Mouse (Mus musculus) lung, adult 2 months (tissue): ENCODE data around the gene Galnt13. TPM values are rescaled to one million over a fixed set of nuclear protein-coding genes. Genes with fewer than 3 reads are reported as not detected.
"Not testable (repeated sequence)": the region's sequence is repeated elsewhere in the genome, so short reads cannot be mapped to it uniquely, and the experiment has no call there.

Source experiments
- DNase-seq: peaks from one replicate; pipeline ENCODE4 v3.0.0; 2022
- H3K4me1 ChIP-seq: fragments of 200-500 bp; 2 replicates; pipeline ENCODE4 v1.6.1; 2011; ENCODE audit warnings: low read length; ENCODE audit not compliant: control insufficient read depth, insufficient read depth
- H3K4me3 ChIP-seq: fragments of 200-500 bp; replicated peaks from 2 replicates; pipeline ENCODE3; 2011; ENCODE audit warnings: low read depth, mild to moderate bottlenecking, control low read depth, low read length; ENCODE audit errors: extremely low read depth
- CTCF ChIP-seq: fragments of 200-500 bp; IDR thresholded peaks from 2 replicates; pipeline ENCODE4 v1.5.1; 2011; ENCODE audit warnings: mild to moderate bottlenecking, low read length, control low read depth; ENCODE audit not compliant: insufficient read depth
- POLR2A ChIP-seq: fragments of 200-500 bp; IDR thresholded peaks from 2 replicates; pipeline ENCODE4 v1.6.1; 2011; ENCODE audit warnings: low read depth, mild to moderate bottlenecking, control low read depth, low read length, borderline replicate concordance; ENCODE audit errors: extremely low read depth
- WGBS: fragments of 180-500 bp; shearing (Covaris S2); methylation state at CpG from one replicate; pipeline ENCODE4 v1.1.7; 2018; 5-methylcytosine and 5-hydroxymethylcytosine counted together
- polyA plus RNA-seq: library from polyadenylated mRNA; depleted of rRNA; stranded (reverse); fragments of >200 nt; gene quantifications from 2 replicates; pipeline ENCODE4 v1.2.3, GENCODE M21; 2012

Galnt13 gene
- polyA plus RNA-seq, 1 experiment, result 0.64 TPM

DNA sequence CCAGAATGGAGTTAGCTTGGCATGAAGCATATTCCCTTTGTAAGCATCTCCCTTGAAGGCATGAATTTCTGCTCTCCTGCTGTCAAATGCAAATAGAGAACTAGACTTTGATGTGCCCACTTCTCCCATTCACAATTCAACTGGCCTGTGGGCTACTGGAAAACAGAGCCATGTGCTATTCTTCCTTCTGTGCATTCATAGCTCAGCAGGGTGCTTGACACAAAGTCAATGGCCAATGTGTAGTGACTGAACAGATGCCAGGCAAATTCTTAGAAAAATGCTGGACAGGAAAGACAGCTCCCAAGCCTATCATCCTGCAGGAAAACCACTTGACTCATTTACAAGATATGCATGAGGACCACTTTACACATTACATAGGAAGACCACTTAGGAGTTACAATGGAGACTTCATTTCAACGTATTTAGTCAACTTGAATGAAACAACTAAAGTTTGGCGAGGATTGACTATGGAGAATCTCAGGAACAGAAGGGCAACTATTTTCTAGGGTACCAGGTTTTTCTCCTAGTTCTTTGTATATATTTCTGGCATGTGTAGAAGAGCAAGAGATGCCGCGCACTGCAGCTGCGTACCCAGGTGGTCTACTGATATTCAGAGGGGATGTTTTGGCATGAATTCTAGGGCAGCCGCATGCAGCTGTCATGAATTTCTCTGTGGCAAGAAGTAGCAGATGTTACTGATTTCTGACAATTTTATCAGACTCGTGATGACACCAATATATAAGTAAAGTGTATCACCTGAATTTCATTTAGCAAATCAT is 470.4 kb downstream of the Galnt13 start:
- Histone ChIP-seq H3K4me1 (no peaks in the 10 kb centered on the region), H3K4me3 (no peak overlapping the region)
- WGBS, result 72% methylated on average over 7 of the region's 7 CpGs
- no peak for DNase-seq
- no peak for TF ChIP-seq POLR2A
- no peak for TF ChIP-seq CTCF

- WGBS, result 77% methylated on average over 1 of the region's 1 CpGs
- no peak overlapping the region for H3K4me3 ChIP-seq
These were observed 479.1 kb downstream of the Galnt13 start for GRCm38 (mm10) chr2:54915088-54915670.

DNA sequence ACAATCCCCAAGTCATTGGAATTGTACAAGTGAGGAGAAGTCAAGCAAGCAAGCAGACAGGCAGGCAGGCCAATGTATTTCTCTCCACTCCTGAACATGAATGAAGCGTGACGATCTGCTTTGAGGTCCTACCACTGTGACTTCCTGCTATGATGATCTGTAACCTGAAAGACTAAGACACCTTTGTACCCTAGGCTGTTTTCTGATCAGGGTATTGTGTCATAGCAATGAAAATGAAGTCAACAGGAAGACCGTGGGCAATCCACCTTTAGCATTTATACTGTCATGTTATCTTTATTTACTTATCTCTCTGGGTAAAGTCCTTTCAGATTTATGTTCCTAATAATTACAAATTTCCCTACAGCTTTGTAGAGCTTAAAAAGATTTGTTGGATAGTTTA is 500.3 kb downstream of the Galnt13 start:
- Histone ChIP-seq H3K4me1 (no peaks in the 10 kb centered on the region), H3K4me3 (no peak overlapping the region)
- 78% methylated on average over 3 of the region's 3 CpGs for WGBS
- DNase-seq, result no peak
- TF ChIP-seq POLR2A (no peak), CTCF (no peak)

More at GRCm38 (mm10) chr2:54915088-54915670, 479.1 kb downstream of the Galnt13 start:
- TF ChIP-seq POLR2A (no peak), CTCF (no peak)
- DNase-seq, result no peak
- no peaks in the 10 kb centered on the region for H3K4me1 ChIP-seq

DNA sequence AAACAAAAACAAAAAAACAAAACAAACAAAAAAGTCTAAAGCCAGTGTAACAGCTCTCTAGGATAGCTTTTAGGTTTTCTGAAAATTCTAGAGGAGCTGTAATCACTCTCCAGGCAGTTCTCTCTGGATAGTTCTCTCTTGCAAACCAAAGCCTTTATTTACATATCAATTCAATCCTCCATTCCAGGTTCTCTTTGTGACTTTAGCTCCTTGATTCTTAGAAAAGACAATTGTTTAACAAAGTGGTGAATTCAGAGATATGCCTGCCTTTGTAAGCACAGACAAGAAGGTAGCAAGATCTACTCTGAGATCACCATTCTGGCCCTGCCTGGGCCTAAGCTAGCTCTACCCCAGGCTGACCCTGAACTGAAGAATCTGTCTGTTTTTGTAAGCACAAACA is 501.2 kb downstream of the Galnt13 start:
- no peak for TF ChIP-seq POLR2A
- no peaks in the 10 kb centered on the region for H3K4me1 ChIP-seq
- H3K4me3 ChIP-seq, result no peak overlapping the region
- no peak for DNase-seq

DNA sequence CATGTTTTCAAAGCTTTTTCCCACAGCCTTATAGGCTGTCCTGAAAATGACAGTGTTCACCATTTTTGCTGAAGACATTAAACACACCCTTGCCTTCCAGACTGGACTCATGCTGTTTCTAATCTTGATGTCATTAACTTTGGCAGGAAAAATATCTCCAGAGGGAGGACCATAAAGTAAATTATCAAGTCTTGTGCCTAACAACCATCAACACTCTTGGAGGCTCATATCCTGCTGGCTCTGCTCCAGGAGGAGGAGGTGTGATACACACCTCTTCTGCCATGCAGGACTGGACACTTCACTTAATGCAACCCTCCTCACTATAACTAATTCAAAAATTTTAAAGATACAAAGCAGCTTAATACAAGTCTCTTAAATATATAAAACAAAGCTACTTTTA is 502.0 kb downstream of the Galnt13 start:
- TF ChIP-seq POLR2A, result no peak
- no peak for TF ChIP-seq CTCF
- Histone ChIP-seq H3K4me1 (no peaks in the 10 kb centered on the region), H3K4me3 (no peak overlapping the region)
- no peak for DNase-seq

GRCm38 (mm10) chr2:54943386-54943785 is 507.3 kb downstream of the Galnt13 start:
- TF ChIP-seq POLR2A (no peak), CTCF (no peak)
- H3K4me1 ChIP-seq, result no peaks in the 10 kb centered on the region
- WGBS, result 88% methylated on average over 1 of the region's 1 CpGs

DNA sequence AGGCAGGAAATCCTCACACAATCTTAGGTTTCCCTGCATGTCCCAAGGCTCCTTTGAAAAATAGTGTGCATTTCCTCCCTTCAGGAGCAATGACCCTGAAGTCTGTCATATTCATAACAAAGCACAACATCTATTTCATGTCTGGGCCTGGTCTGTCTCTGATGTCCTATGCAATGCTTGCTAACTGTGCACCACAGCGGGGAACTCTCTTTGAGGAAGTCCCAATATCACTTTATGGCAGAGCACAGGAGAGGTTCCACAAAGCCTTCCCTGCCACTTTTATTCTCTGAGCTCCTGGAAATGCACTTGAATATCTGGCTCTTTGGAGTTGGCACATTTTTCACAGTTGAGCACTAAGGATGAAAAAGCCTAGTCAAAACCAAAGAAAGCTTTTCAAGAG is 547.7 kb downstream of the Galnt13 start:
- H3K4me1 ChIP-seq, result no peaks in the 10 kb centered on the region

More at GRCm38 (mm10) chr2:54943386-54943785, 507.3 kb downstream of the Galnt13 start:
- H3K4me3 ChIP-seq, result no peak overlapping the region
- no peak for DNase-seq

GRCm38 (mm10) chr2:55022539-55022938 is 586.4 kb downstream of the Galnt13 start:
- not testable (repeated sequence) for DNase-seq, H3K4me1 ChIP-seq, H3K4me3 ChIP-seq
- WGBS, result no CpG with 5 or more reads among the region's 5 CpGs

More for the DNA sequence above, 547.7 kb downstream of the Galnt13 start:
- 58% methylated on average over 1 of the region's 1 CpGs for WGBS
- no peak for TF ChIP-seq CTCF
- no peak for TF ChIP-seq POLR2A
- no peak overlapping the region for H3K4me3 ChIP-seq
- no peak for DNase-seq

DNA sequence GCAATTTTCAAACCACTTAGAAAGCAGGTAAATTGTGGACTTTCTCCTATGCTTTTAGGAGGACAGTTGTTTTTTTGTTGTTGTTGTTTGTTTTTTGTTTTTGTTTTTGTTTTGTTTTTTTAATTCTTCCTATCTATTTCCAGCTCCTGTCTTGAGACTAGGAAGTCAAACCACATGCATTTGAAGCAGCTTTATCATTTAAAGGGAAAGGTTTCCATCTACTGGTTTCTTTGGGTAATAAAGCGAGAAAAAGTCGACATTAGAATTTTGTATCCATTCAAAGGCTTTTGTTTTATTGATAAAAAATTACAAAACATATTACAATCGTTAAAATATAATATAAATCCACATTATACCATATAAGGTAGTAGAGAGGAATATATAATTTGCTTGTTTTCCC is 598.5 kb downstream of the Galnt13 start:
- no peaks in the 10 kb centered on the region for H3K4me1 ChIP-seq
- H3K4me3 ChIP-seq, result no peak overlapping the region
- TF ChIP-seq POLR2A (no peak), CTCF (no peak)
- WGBS, result 51% methylated on average over 3 of the region's 3 CpGs
- DNase-seq, result no peak

GRCm38 (mm10) chr2:55065469-55066315 is 629.6 kb downstream of the Galnt13 start:
- WGBS, result 78% methylated on average over 7 of the region's 7 CpGs
- TF ChIP-seq POLR2A (no peak), CTCF (no peak)
- Histone ChIP-seq H3K4me1 (no peaks in the 10 kb centered on the region), H3K4me3 (no peak overlapping the region)
- no peak for DNase-seq
